Mouse (Mus musculus): ENCODE data around the gene Narf.

Gene Narf

DNA sequence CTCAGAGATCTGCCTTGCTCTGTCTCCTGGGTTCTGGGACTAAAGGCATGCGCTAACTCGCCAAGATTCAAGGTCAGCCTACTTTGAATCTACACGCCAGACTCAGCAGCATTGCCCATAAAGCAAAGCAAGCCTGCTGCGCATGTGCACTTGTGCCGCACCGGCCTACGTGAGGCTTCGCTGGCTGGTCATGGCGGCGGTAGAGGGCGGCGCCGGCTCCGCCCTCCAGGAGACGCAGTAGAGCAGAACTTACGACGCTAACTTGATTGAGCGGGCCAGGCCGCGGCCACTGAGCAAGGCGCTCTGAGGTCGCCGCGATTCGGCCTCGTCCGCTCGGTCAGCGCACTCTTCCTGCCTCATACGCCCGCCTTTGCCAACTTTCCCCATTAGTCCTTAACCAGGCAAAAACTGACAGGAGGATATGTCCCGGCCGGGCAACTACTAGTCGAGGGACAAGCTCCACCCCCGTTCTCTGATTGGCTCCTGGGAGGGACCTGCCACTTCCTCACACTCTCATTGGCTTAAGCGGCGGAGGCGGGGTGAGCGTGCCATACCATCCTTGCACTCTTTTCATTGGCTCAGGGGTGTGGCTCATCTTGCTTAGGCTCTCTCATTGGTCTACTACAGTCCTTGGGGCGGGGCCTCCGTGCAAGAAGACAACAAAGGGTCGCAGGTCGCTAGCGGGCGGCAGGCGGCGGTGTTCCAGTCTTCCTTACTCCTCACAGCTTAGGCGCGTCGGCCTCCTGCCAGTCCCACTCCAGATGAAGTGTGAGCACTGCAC lies at the start of gene Narf:
Gene Narf, plus strand, starts transcription at position 690 of the 781 bp plus-strand sequence.
- DNase-seq = peak; percentile 100

DNA sequence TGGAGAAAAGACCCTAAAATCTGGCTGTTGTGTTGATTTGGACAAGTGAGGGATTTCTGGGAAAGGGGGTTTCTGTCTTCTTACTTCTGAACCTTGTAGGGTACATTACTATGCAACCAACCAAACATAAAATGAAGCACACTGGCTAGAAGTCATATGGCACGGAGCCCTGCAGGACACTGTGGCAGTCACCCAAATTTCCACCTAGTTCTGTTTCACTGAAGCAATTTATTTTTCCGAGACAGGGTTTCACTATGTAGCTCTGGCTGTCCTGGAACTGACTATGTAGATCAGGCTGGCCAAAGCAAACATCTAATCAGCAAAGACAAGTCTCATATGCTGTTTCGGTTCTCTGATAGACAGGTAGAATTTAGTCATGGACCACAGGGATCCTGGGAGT lies 47.4 kb upstream of the Narf start:
- no peak for DNase-seq

- no peak for DNase-seq
These were observed 44.3 kb upstream of the Narf start for GRCm38 (mm10) chr11:121192742-121193141.

- DNase-seq = no peak
These were observed 43.6 kb upstream of the Narf start for GRCm38 (mm10) chr11:121193415-121193814.

GRCm38 (mm10) chr11:121198622-121199021 lies 38.4 kb upstream of the Narf start:
- DNase-seq = peak; percentile 44

DNA sequence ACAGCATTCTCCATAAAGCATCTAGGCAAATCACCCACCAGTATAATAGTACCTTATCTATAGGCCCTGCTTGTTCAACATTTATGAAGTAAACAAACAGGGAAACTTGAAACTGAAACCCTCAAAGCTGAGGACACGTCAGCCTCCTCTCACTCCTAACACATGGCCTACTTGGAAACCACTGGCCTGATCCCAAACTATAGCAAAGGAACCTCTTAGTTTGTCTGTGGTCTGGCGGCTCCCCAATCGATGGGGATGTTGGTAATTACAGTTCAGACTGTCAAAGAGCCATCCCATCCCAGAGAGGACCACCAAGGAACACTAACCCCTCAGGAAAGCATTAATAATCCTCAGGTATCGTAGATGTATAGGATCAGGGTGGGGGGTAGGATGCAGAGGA lies 37.2 kb upstream of the Narf start:
- DNase-seq = peak; percentile 19

DNA sequence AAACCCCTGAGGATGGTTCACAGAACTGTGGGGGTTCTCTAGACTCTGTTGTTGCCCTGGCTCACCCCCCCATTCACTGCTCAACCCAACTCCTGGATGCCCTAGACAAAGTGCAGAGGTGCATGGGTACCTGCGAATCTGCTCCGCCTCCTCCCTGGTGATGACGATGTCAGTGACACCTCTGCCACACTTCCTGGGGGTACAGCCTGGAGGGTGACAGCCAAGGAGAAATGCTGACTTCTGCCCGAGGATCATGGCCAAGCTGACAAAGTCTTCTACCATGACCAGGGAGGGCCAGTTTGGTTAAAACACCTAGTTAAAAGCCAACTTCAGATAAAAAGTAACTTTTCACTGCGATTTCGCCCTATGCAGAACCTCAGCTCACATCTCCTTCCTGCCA lies 36.3 kb upstream of the Narf start:
- DNase-seq = no peak

DNA sequence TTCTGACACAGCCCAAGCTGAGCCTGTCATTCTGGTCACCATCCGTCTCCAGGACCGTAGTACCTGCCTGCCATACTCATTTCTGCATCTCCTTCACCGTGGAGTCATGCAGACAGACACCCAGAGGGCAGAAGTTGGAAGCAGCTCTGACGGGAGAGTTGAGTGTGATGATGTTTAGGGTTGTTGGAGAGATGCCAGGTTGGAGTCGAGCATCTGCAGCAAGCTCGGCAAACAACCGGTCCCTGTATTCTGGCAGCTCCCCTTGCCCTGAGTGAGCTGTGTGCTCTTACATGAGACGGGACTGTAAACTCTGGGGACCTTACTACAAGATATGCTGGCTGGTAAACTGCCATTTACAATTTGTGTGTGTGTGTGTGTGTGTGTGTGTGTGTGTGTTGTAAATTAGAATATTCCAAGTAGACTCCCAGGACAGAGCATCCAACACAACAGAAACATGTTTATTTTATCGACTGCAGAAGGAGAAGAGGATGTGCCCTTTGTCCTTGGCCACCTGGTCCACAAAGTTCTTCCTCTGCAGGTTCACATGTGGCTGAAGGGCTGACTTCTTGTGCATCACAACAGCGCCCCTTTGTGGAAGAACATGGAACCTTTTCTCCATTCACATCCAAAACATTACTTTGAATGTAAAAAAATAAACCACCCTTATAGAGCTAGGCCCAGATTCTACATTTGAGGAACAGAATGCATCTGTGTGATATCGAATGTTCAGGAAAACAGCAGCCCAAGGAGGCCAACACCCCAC lies 35.4 kb upstream of the Narf start:
- DNase-seq = peak; percentile 64

GRCm38 (mm10) chr11:121203859-121204160 lies 33.2 kb upstream of the Narf start:
- no peak for DNase-seq

- DNase-seq = peak; percentile 98
These were observed 32.7 kb upstream of the Narf start, which contains the start of the genes Hexdc and Ogfod3 for GRCm38 (mm10) chr11:121204161-121205006. TSS of gene Hexdc (plus strand) at chr11:121204433. TSS of gene Ogfod3 (minus strand) at chr11:121204711.

- DNase-seq = no peak
These were observed 20.2 kb upstream of the Narf start for GRCm38 (mm10) chr11:121216831-121217230.

GRCm38 (mm10) chr11:121219776-121220175 lies 17.3 kb upstream of the Narf start:
- DNase-seq = no peak

DNA sequence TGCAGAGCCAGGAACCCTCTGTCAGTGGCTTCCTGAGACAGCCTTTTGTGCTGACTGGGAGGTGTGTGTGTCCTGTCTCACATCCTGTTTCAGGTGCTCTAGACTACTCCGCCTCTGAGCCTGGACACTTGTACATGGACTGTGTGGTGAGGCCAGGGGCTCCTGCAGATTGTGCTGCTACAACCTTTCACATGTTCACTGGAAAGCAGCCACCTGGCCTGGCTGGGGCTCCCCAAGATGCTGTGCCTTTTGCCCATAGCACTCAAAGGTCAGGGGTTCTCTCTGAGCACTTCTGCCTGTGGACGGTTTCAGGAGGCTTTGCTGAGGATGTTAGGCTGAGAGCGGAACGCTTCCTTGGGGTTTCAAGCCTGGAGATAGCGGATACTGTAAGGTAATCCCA lies 16.3 kb upstream of the Narf start:
- no peak for DNase-seq

DNA sequence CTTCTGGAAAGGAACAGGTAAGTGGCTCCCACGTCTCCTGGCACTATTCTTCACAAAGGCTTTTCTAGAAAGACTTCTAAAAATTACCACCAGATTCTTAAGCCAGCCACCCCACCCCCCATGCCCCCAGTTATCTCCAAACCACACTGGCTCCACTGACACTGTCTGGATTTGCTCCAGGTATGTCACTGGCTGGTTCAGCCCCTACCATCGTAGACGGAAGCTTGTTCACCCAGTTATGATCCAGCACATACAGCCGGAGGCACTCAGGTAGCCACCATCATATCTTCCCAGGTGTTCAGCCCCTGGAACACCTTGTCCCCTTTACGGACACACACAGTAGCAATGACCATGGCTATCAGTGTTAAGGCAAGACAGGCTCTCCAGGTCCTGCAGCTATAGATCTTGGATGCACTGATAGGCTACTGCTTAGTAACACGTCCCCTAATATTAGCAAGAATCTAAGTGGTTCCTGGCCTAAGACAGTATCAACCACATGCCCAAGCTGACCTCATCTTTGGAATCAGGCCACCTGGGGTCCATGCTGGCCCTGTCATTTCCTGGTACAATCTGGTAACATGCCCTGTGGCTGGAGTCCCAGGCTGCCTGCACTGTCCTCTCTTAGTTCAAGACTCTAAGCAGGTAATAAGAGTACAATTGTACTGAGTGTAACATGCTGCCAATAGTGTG lies 15.6 kb upstream of the Narf start:
- no peak for DNase-seq

- no peak for DNase-seq
These were observed 8.7 kb upstream of the Narf start for GRCm38 (mm10) chr11:121228129-121229017.

DNA sequence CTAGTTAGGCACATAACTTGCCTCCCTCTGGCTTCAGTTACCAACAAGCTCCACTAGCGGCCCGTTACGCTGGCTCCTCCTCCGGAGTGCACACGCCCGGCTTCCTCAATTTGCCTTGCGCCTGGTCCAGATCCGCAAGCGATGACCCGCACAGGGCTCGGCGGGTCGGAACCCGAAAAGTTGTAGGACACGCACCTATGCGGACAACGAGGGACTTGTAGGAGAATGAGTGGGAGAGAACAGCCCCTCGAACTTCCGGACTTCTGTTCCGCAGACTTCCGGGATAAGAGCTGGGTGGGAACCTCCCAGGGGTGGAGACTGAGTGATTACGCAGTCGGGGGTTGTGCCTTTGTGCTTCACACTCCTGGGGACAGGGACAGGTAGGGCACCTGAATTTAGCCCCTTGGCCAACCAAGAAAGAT lies 8.0 kb upstream of the Narf start, which contains the start of gene Cybc1:
Gene Cybc1, minus strand, starts transcription at position 305 of the 422 bp plus-strand sequence.
- peak; percentile 90 for DNase-seq

DNA sequence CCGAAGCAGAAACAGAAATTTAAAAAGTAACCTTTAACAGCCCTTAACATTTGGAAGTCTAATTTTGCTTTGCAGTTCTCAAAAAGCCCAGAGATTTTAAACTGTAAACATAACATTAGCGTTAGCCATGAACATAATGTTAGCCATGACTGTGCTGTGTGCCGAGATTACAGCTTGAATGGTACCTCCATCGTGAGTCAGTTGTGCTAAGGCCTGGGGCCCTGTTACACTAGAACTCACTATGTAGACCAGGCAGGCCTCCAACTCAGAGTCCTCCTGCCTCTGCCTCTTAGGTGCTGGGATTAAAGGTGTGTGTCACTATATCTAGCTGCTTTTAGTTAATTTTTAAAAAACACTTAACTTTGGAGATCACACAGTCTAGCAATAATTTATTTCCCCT lies 5.9 kb upstream of the Narf start:
- DNase-seq = no peak

DNA sequence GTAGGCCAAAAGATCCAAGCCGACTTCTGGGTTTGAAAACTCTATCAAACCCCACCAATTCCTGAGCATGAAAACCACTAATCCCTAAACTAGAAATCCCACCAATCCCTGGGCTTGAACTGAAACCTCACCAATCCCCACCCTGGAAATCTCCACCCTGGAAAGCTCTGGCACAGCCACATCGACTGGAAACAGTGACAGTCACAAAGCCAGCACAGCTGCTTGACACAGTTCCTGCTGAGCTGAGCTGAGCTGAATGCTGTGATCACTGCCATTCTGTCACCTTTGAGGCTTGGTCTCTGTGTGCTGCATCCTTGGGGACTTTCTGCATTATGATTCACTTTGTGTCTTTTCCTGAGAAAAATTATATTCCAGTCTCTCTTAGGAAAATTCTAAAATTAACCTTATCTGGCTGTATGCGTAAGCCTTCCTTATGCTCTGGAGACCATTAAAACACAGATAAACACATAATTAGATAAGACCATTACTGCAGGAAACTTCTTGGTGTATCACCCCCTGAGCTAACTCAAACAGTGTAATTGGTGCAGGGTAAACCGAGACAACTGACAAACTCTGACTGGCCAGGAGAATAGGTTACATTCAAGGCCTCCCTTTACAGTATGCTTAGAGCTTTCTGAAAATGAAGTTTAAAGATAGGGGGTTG lies 5.3 kb upstream of the Narf start:
- DNase-seq = peak; percentile 13

- DNase-seq = no peak
These were observed 4.3 kb upstream of the Narf start for GRCm38 (mm10) chr11:121232706-121233105.

DNA sequence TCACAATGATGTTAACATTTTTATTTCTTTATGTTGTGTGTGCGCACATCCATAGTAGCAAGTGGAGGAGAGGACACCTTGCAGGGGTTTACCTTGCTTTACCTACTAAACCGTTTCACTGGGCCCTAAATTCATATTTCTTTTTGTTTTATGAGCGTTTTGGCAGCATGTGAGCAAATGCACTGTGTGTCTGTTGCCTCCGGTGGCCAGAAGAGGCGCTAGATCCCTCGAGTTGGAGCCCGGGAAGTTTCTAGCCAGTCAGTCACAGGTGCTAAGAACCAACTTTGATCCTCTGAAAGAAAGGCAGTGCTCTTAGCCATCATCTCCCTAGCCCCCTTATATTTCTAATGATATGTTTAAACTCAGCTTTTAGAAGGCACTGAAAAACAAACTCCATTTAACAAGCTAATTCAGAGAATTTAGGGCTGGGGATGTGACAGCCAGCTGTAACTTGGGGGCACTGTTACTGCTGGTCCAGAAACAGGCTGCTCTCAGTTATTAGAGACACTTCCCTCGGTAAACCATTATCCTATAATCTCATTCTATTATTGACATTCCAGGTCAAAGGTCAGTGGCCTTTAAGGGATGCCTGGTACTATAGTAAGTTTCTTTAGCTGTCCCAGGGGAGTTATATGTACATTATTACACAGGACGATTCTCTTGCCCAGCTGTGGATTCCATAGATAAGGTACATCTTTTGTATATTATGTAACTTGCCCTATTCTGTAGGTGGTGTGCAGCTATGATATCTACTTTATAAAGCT lies 1.4 kb upstream of the Narf start:
- DNase-seq = peak; percentile 59

Measured in lung, postnatal 10 days (tissue).